Mouse (Mus musculus) intestine, embryonic 14.5 days (tissue): ENCODE data around the gene Pttg1ip. TPM values are rescaled to one million over a fixed set of nuclear protein-coding genes. Genes with fewer than 3 reads are reported as not detected.
A peak's percentile ranks its signal among the peaks of the same experiment; 100 is the strongest.

ENCODE experiments used
- ATAC-seq: fragments of 200-750 bp; cut with Nextera tagmentation; replicated peaks from 2 replicates; pipeline ENCODE4 v1.8.0; 2017; ENCODE audit warnings: low read depth, moderate number of reproducible peaks, moderate TSS enrichment, moderate library complexity; ENCODE audit not compliant: low FRiP score, low TSS enrichment
- DNase-seq: peaks from one replicate; pipeline ENCODE4 v3.0.0-alpha.2; 2018; ENCODE audit warnings: low spot score
- H3K27ac ChIP-seq: fragments of 300-500 bp; sonication (generic); 2 replicates; pipeline ENCODE4 v1.5.1; 2014; ENCODE audit warnings: low read depth, mild to moderate bottlenecking, control low read depth
- H3K27me3 ChIP-seq: fragments of 300-500 bp; sonication (generic); replicated peaks from 2 replicates; pipeline ENCODE4 v1.6.1; 2014; ENCODE audit warnings: low read length, control low read depth; ENCODE audit not compliant: control insufficient read depth, insufficient read depth
- H3K36me3 ChIP-seq: fragments of 300-500 bp; sonication (generic); 2 replicates; pipeline ENCODE4 v1.6.1; 2014; ENCODE audit warnings: low read length, control low read depth; ENCODE audit not compliant: control insufficient read depth, insufficient read depth
- H3K4me1 ChIP-seq: fragments of 300-500 bp; sonication (generic); replicated peaks from 2 replicates; pipeline ENCODE4 v1.6.1; 2014; ENCODE audit warnings: low read length, control low read depth, mixed read lengths; ENCODE audit not compliant: control insufficient read depth, insufficient read depth
- H3K4me2 ChIP-seq: fragments of 300-500 bp; sonication (generic); 2 replicates; pipeline ENCODE4 v1.6.1; 2014; ENCODE audit warnings: low read length
- H3K4me3 ChIP-seq: fragments of 300-500 bp; sonication (generic); 2 replicates; pipeline ENCODE4 v1.5.1; 2014; ENCODE audit warnings: low read depth, low read length, control low read depth, mixed read lengths
- H3K9ac ChIP-seq: fragments of 300-500 bp; sonication (generic); 2 replicates; pipeline ENCODE4 v1.6.1; 2014; ENCODE audit warnings: mild to moderate bottlenecking, low read length
- H3K9me3 ChIP-seq: fragments of 300-500 bp; sonication (generic); 2 replicates; pipeline ENCODE4 v1.6.1; 2016; ENCODE audit warnings: low read length, control low read depth; ENCODE audit not compliant: control insufficient read depth
- WGBS: fragments of 180-500 bp; shearing (Covaris S2); extraction: QIAGEN DNeasy Blood & Tissue Kit; methylation state at CpG from one replicate; pipeline ENCODE4 v1.1.7; 2014; 5-methylcytosine and 5-hydroxymethylcytosine counted together
- polyA plus RNA-seq: library from polyadenylated mRNA; unstranded; fragments of >200 nt; fragmentation: Nextera tagmentation; extraction: Ambion mirVana; gene quantifications from 2 replicates; pipeline ENCODE4 v1.2.1, GENCODE M21; 2014

Gene Pttg1ip
- polyA plus RNA-seq, result 155 and 156 TPM in 2 replicates

GRCm38 (mm10) chr10:77581408-77582284 is at the start of gene Pttg1ip:
Gene Pttg1ip (plus strand): TSS chr10:77581720.
- Histone ChIP-seq H3K9ac (peak within 1 kb of the TSS; percentile 79), H3K4me2 (peak within 1 kb of the TSS; percentile 83), H3K27ac (peak within 1 kb of the TSS; percentile 88), H3K27me3 (no peaks in the 10 kb centered on the region), H3K4me1 (peaks cover 21% of the 10 kb centered on the region), H3K4me3 (peak within 1 kb of the TSS; percentile 94), H3K36me3 (no peaks in the 10 kb centered on the region), H3K9me3 (no peaks in the 10 kb centered on the region)
- ATAC-seq, result peak; percentile 93
- DNase-seq, result peak; percentile 90
- WGBS, result under 1% methylated on average over 64 of the region's 64 CpGs

- no peaks in the 10 kb centered on the region for H3K9me3 ChIP-seq
- no peak overlapping the region for H3K9ac ChIP-seq
- WGBS, result 77% methylated on average over 1 of the region's 1 CpGs
These were observed 49.5 kb upstream of the Pttg1ip start for GRCm38 (mm10) chr10:77532020-77532413.

GRCm38 (mm10) chr10:77536727-77537126 is 44.8 kb upstream of the Pttg1ip start:
- Histone ChIP-seq H3K27me3 (no peaks in the 10 kb centered on the region), H3K27ac (no peak overlapping the region), H3K4me2 (no peak overlapping the region), H3K4me1 (no peaks in the 10 kb centered on the region), H3K36me3 (no peaks in the 10 kb centered on the region), H3K4me3 (no peak overlapping the region), H3K9ac (no peak overlapping the region), H3K9me3 (no peaks in the 10 kb centered on the region)
- no peak for DNase-seq
- ATAC-seq, result no peak
- WGBS, result 72% methylated on average over 8 of the region's 8 CpGs

More at GRCm38 (mm10) chr10:77532020-77532413, 49.5 kb upstream of the Pttg1ip start:
- Histone ChIP-seq H3K36me3 (no peaks in the 10 kb centered on the region), H3K4me3 (no peak overlapping the region), H3K4me1 (no peaks in the 10 kb centered on the region), H3K27me3 (no peaks in the 10 kb centered on the region), H3K27ac (no peak overlapping the region), H3K4me2 (no peak overlapping the region)
- ATAC-seq (no peak), DNase-seq (no peak)

GRCm38 (mm10) chr10:77537215-77538209 is 44.0 kb upstream of the Pttg1ip start:
- Histone ChIP-seq H3K4me2 (no peak overlapping the region), H3K4me3 (no peak overlapping the region), H3K27me3 (no peaks in the 10 kb centered on the region), H3K4me1 (no peaks in the 10 kb centered on the region), H3K9ac (no peak overlapping the region), H3K27ac (no peak overlapping the region), H3K9me3 (no peaks in the 10 kb centered on the region), H3K36me3 (no peaks in the 10 kb centered on the region)
- ATAC-seq (no peak), DNase-seq (no peak)
- WGBS, result 86% methylated on average over 11 of the region's 11 CpGs

- no peak overlapping the region for H3K4me2 ChIP-seq
- H3K36me3 ChIP-seq, result no peaks in the 10 kb centered on the region
- H3K27ac ChIP-seq, result no peak overlapping the region
- H3K27me3 ChIP-seq, result no peaks in the 10 kb centered on the region
- H3K4me3 ChIP-seq, result no peak overlapping the region
- DNase-seq (no peak), ATAC-seq (no peak)
- WGBS, result 85% methylated on average over 7 of the region's 7 CpGs
- no peak overlapping the region for H3K9ac ChIP-seq
- no peaks in the 10 kb centered on the region for H3K9me3 ChIP-seq
- H3K4me1 ChIP-seq, result no peaks in the 10 kb centered on the region
These were observed 42.1 kb upstream of the Pttg1ip start for GRCm38 (mm10) chr10:77539320-77539945.

- H3K36me3 ChIP-seq, result no peaks in the 10 kb centered on the region
- H3K27ac ChIP-seq, result no peak overlapping the region
- no peak overlapping the region for H3K4me3 ChIP-seq
- no peaks in the 10 kb centered on the region for H3K27me3 ChIP-seq
- no peaks in the 10 kb centered on the region for H3K9me3 ChIP-seq
- H3K4me2 ChIP-seq, result no peak overlapping the region
- H3K4me1 ChIP-seq, result no peaks in the 10 kb centered on the region
- 90% methylated on average over 4 of the region's 4 CpGs for WGBS
- no peak for DNase-seq
- H3K9ac ChIP-seq, result no peak overlapping the region
- ATAC-seq, result no peak
These were observed 40.9 kb upstream of the Pttg1ip start for GRCm38 (mm10) chr10:77540576-77541102.

GRCm38 (mm10) chr10:77541864-77542666 is 39.5 kb upstream of the Pttg1ip start:
- Histone ChIP-seq H3K9me3 (no peaks in the 10 kb centered on the region), H3K4me2 (no peak overlapping the region), H3K27me3 (no peaks in the 10 kb centered on the region), H3K4me1 (no peaks in the 10 kb centered on the region), H3K4me3 (no peak overlapping the region), H3K27ac (no peak overlapping the region), H3K36me3 (no peaks in the 10 kb centered on the region), H3K9ac (no peak overlapping the region)
- no peak for DNase-seq
- 75% methylated on average over 10 of the region's 10 CpGs for WGBS
- no peak for ATAC-seq
